Mouse (Mus musculus) heart, embryonic 14.5 days (tissue): ENCODE results near the gene Osm. TPM values are rescaled to one million over a fixed set of nuclear protein-coding genes. Genes with fewer than 3 reads are reported as not detected.

Experiments
- ATAC-seq: fragments of 200-750 bp; cut with Nextera tagmentation; 2 replicates; pipeline ENCODE4 v1.8.0; 2017; ENCODE audit warnings: low read depth, moderate TSS enrichment; ENCODE audit not compliant: insufficient number of reproducible peaks, insufficient read depth, low FRiP score
- H3K27ac ChIP-seq, 2 experiments: fragments of 200-500 bp in 1 of 2; fragments of 300-500 bp in 1 of 2; sonication (generic) in 1 of 2; replicated peaks in 1 of 2; 2 replicates each; pipeline ENCODE4 v1.5.1; 2012 to 2014; ENCODE audit warnings: low read depth in 2 of 2, low read length in 2 of 2, control low read depth in 1 of 2, mild to moderate bottlenecking in 1 of 2, mixed read lengths in 1 of 2; ENCODE audit not compliant: control insufficient read depth in 1 of 2, insufficient read depth in 1 of 2
- H3K27me3 ChIP-seq: fragments of 300-500 bp; sonication (generic); 2 replicates; pipeline ENCODE4 v1.6.1; 2014; ENCODE audit warnings: mild to moderate bottlenecking, low read length, control low read depth; ENCODE audit not compliant: control insufficient read depth, insufficient read depth
- H3K36me3 ChIP-seq: fragments of 300-500 bp; sonication (generic); 2 replicates; pipeline ENCODE4 v1.6.1; 2014; ENCODE audit warnings: mild to moderate bottlenecking, control low read depth, low read length, mixed read lengths; ENCODE audit not compliant: control insufficient read depth, insufficient read depth
- H3K4me1 ChIP-seq, 2 experiments: fragments of 200-500 bp in 1 of 2; fragments of 300-500 bp in 1 of 2; sonication (generic) in 1 of 2; 2 replicates each; pipeline ENCODE4 v1.6.1; 2012 to 2014; ENCODE audit warnings: low read length in 2 of 2, control low read depth in 1 of 2, mixed read lengths in 1 of 2; ENCODE audit not compliant: control insufficient read depth in 2 of 2, insufficient read depth in 2 of 2
- H3K4me2 ChIP-seq: fragments of 300-500 bp; sonication (generic); 2 replicates; pipeline ENCODE4 v1.6.1; 2014; ENCODE audit warnings: mild to moderate bottlenecking, low read length
- H3K4me3 ChIP-seq, 2 experiments: fragments of 200-500 bp in 1 of 2; fragments of 300-500 bp in 1 of 2; sonication (generic) in 1 of 2; 2 replicates each; pipeline ENCODE4 v1.5.1; 2012 to 2014; ENCODE audit warnings: low read length in 2 of 2, mild to moderate bottlenecking in 2 of 2, control low read depth in 1 of 2, low read depth in 1 of 2, moderate library complexity in 1 of 2; ENCODE audit not compliant: control insufficient read depth in 1 of 2, insufficient read depth in 1 of 2
- H3K9ac ChIP-seq: fragments of 300-500 bp; sonication (generic); 2 replicates; pipeline ENCODE4 v1.6.1; 2014; ENCODE audit warnings: mild to moderate bottlenecking, low read length
- H3K9me3 ChIP-seq: fragments of 300-500 bp; sonication (generic); 2 replicates; pipeline ENCODE4 v1.6.1; 2016; ENCODE audit warnings: low read length, control low read depth; ENCODE audit not compliant: control insufficient read depth
- WGBS: fragments of 180-500 bp; shearing (Covaris S2); extraction: QIAGEN DNeasy Blood & Tissue Kit; methylation state at CpG from one replicate; pipeline ENCODE4 v1.1.7; 2014; 5-methylcytosine and 5-hydroxymethylcytosine counted together
- polyA plus RNA-seq: library from polyadenylated mRNA; unstranded; fragments of >200 nt; fragmentation: Nextera tagmentation; extraction: Ambion mirVana; gene quantifications from 2 replicates; pipeline ENCODE4 v1.2.1, GENCODE M21; 2014

Gene Osm
- polyA plus RNA-seq, 1 experiment from 2014 or later: not detected

GRCm38 (mm10) chr11:4263296-4263695, 27.1 kb downstream of the Osm start:
- Histone ChIP-seq H3K4me1 (peaks cover 35 to 56% of the 10 kb centered on the region in 2 experiments), H3K27ac (no peak overlapping the region), H3K4me2 (no peak overlapping the region), H3K9ac (no peak overlapping the region), H3K9me3 (no peaks in the 10 kb centered on the region), H3K4me3 (no peak overlapping the region), H3K27me3 (peaks cover 37% of the 10 kb centered on the region), H3K36me3 (no peaks in the 10 kb centered on the region)
- ATAC-seq: no peak
- WGBS: 25% methylated on average over 1 of the region's 1 CpGs

GRCm38 (mm10) chr11:4264066-4264465, 27.8 kb downstream of the Osm start:
- H3K36me3 ChIP-seq: no peaks in the 10 kb centered on the region
- no peak overlapping the region for H3K9ac ChIP-seq
- no peak overlapping the region for H3K4me3 ChIP-seq
- no peak overlapping the region for H3K4me2 ChIP-seq
- H3K9me3 ChIP-seq: no peaks in the 10 kb centered on the region
- no peak for ATAC-seq
- H3K27ac ChIP-seq: no peak overlapping the region
- H3K4me1 ChIP-seq: peaks cover 35 to 56% of the 10 kb centered on the region in 2 experiments
- WGBS: 60% methylated on average over 7 of the region's 7 CpGs
- peaks cover 44% of the 10 kb centered on the region for H3K27me3 ChIP-seq

- Histone ChIP-seq H3K4me3 (peak overlapping the region; percentile 58), H3K4me2 (peak overlapping the region; percentile 88), H3K9me3 (no peaks in the 10 kb centered on the region), H3K9ac (peak overlapping the region; percentile 66), H3K4me1 (peaks cover 22 to 43% of the 10 kb centered on the region in 2 experiments), H3K27ac (no peak overlapping the region), H3K27me3 (peaks cover 49% of the 10 kb centered on the region), H3K36me3 (no peaks in the 10 kb centered on the region)
- WGBS: under 1% methylated on average over 59 of the region's 61 CpGs
- ATAC-seq: no peak; the same call in 1 of the 2 replicates
Measured at GRCm38 (mm10) chr11:4266271-4267201, 30.3 kb downstream of the Osm start.

- Histone ChIP-seq H3K4me3 (peak overlapping the region; percentile 58), H3K4me2 (peak overlapping the region; percentile 88), H3K36me3 (no peaks in the 10 kb centered on the region), H3K9me3 (no peaks in the 10 kb centered on the region), H3K4me1 (peaks cover 18 to 37% of the 10 kb centered on the region in 2 experiments), H3K9ac (peak overlapping the region; percentile 66; the same call in 1 of the 2 replicates), H3K27me3 (peaks cover 49% of the 10 kb centered on the region), H3K27ac (no peak overlapping the region)
- WGBS: 2% methylated on average over 13 of the region's 13 CpGs
- ATAC-seq: no peak
Measured at GRCm38 (mm10) chr11:4267202-4267578, 31.0 kb downstream of the Osm start.

- ATAC-seq: no peak
Measured at GRCm38 (mm10) chr11:4268500-4268899, 32.3 kb downstream of the Osm start.

GRCm38 (mm10) chr11:4270744-4271459, 34.7 kb downstream of the Osm start:
- H3K27me3 ChIP-seq: peaks cover 36% of the 10 kb centered on the region
- no peak for ATAC-seq

More at GRCm38 (mm10) chr11:4268500-4268899, 32.3 kb downstream of the Osm start:
- Histone ChIP-seq H3K9me3 (no peaks in the 10 kb centered on the region), H3K27ac (no peak overlapping the region), H3K36me3 (no peaks in the 10 kb centered on the region), H3K4me1 (peaks cover 12 to 25% of the 10 kb centered on the region in 2 experiments), H3K4me3 (no peak overlapping the region), H3K27me3 (peaks cover 52% of the 10 kb centered on the region), H3K9ac (no peak overlapping the region), H3K4me2 (no peak overlapping the region)
- 81% methylated on average over 6 of the region's 6 CpGs for WGBS

GRCm38 (mm10) chr11:4271544-4271943, 35.3 kb downstream of the Osm start:
- peaks cover 14 to 18% of the 10 kb centered on the region in 2 experiments for H3K4me1 ChIP-seq
- H3K9ac ChIP-seq: no peak overlapping the region
- peaks cover 34% of the 10 kb centered on the region for H3K27me3 ChIP-seq
- no peaks in the 10 kb centered on the region for H3K9me3 ChIP-seq
- H3K27ac ChIP-seq: no peak overlapping the region
- H3K4me3 ChIP-seq: no peak overlapping the region
- H3K4me2 ChIP-seq: no peak overlapping the region
- WGBS: 63% methylated on average over 11 of the region's 11 CpGs
- H3K36me3 ChIP-seq: no peaks in the 10 kb centered on the region
- ATAC-seq: no peak

More at GRCm38 (mm10) chr11:4270744-4271459, 34.7 kb downstream of the Osm start:
- H3K36me3 ChIP-seq: no peaks in the 10 kb centered on the region
- H3K4me1 ChIP-seq: peaks cover 9 to 17% of the 10 kb centered on the region in 2 experiments
- H3K4me3 ChIP-seq: no peak overlapping the region
- 35% methylated on average over 19 of the region's 20 CpGs for WGBS
- H3K4me2 ChIP-seq: no peak overlapping the region
- no peak overlapping the region for H3K27ac ChIP-seq
- no peaks in the 10 kb centered on the region for H3K9me3 ChIP-seq
- no peak overlapping the region for H3K9ac ChIP-seq
